Mouse (Mus musculus): ENCODE measurements at regions not wholly inside any gene's neighbourhood (a gene's known extent, or its start where the extent isn't known, plus 50 kb on each side); places are given as distances from the start of the nearest gene placed in this dataset.
A peak's percentile ranks its signal among the peaks of the same experiment; 100 is the strongest.
"Not testable (repeated sequence)": the region's sequence is repeated elsewhere in the genome, so short reads cannot be mapped to it uniquely, and the experiment has no call there.

- DNase-seq (ENCODE audit: low spot score in 2 of 2), result peak in 1 of 2 experiments; percentile 89
Observed at GRCm38 (mm10) chr11:31615107-31615811, 56.4 kb downstream of the Bod1 start.

DNA sequence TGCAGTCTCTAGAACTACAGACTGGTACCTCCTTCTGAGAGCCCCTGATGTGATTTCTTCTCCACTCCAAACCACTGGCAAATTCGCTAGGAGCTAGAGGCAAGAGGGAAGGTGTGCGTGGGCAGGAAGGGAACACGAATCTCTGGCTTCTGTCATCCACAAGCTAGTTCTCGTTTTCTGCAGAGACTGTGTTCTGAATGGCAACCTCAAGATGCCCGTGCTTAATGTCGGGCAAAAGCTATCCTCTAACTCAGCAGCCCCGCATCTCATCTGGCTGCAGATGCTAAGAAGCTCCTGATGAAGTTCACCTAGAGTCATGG, 57.3 kb downstream of the Bod1 start:
- no peak for DNase-seq (ENCODE audit: low spot score in 2 of 2)

DNA sequence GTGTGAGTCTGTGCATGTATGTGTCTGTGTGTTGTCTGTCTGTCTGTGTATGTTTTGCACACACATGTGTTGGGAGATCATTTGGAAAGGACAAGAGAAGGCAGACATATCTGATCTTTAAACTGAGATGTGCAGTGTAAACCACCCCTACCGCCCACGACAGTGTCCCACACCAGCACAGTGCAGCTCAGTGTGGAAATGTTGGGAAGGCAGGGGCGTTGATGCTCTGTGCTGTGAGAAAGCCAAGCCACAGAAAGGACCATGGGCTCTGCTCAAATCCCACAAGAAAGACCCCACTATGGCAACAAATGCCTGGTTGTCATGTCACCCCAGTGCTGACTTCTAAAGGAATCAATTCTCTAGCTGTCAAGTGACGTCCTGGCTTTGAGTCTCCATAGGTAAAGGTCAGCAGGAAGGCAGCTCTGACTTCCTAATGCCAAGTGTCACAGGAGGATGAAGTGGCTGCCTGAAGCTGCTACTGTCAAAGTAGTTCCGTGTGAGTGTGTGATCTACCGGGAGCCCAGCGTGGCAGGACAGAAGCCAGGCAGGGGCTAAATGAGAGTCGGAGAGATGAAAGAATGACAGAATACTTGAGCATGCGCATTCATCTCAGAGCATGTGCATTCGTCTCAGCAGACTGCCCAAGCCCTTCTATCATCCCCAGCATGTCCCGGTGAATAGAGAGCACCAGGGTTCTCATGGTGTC, 57.8 kb downstream of the Bod1 start:
- DNase-seq (ENCODE audit: low spot score in 2 of 2), result no peak

- DNase-seq (ENCODE audit: low spot score in 2 of 2), result no peak
Observed at GRCm38 (mm10) chr11:31608458-31608857, 63.2 kb downstream of the Bod1 start.

GRCm38 (mm10) chr11:31601499-31601898, 70.2 kb downstream of the Bod1 start:
- no peak for DNase-seq (ENCODE audit: low spot score in 2 of 2)

- DNase-seq (ENCODE audit: low spot score in 2 of 2), result no peak
Observed at GRCm38 (mm10) chr11:31593604-31594003, 78.1 kb downstream of the Bod1 start.

GRCm38 (mm10) chr11:31592061-31592460, 79.6 kb downstream of the Bod1 start:
- DNase-seq (ENCODE audit: low spot score in 2 of 2), result no peak

DNA sequence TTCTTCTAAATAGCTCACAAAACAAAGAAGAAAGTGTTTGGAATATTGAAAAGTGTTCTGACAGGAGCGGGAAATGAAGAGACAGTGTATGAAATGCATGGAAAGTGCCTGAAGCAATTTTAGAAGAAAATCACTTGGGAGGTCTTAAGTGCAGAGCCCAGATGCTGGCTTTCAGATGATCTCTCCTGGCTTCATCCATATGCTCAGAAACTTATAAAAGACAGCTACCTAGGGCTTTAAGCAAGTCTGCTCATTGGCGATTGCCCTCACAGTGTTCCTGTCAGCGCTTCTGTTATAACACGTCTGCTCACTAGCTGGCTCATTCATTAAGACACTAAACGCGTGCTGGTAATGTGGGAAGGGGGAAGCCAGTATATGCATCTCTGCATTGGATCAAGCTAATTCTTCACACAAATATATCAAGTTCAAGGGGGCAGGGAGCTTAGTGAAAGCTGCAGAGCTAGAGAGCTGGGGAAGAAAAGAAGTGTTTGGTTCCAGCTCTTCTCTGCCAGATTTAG, 80.6 kb downstream of the Bod1 start:
- no peak for DNase-seq (ENCODE audit: low spot score in 2 of 2)

DNA sequence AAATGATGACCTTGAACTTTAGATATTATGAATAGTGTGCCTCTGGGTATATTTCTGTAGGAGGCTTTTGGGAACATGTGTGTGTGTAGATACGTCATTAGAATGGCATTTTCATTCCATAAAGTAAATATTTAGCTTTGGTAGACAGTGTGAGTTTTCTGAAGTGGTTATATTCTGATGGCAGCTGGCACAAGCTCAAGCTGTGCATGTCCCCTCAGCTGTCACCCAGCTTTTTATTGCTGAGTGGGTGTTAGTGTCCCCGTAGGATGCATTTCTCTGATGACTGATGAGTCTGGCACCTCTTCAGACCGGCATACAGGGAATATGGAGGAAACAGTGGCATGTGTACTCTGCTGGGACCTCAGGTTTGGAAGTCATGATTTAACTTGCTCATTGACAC, 96.7 kb downstream of the Bod1 start:
- peak in 1 of 2 experiments; percentile 38 for DNase-seq (ENCODE audit: low spot score in 2 of 2)

GRCm38 (mm10) chr11:31564742-31565510, 106.8 kb downstream of the Bod1 start:
- peak in 1 of 2 experiments; percentile 10 for DNase-seq (ENCODE audit: low spot score in 2 of 2)

GRCm38 (mm10) chr11:31563826-31564741, 107.6 kb downstream of the Bod1 start:
- no peak for DNase-seq (ENCODE audit: low spot score in 2 of 2)

DNA sequence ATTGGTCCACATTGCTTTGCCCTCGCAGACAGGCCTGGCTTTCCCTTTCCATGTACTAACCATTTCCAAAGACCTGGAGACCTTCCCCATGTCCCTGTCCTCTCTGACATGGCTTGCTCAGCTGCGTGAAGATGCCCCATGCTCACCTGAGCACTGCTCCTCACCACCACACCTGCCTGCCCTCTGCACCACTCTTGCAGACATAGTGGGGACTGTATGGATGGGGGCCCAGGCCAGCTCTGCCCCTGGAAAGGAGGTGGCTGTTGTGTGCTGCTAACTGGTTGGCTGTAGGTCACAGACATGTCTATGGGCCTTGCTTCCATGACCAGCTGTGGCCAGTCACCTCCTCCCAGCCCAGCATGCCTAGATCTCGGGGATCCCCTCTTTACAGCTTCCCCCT, 108.7 kb downstream of the Bod1 start:
- no peak for DNase-seq (ENCODE audit: low spot score in 2 of 2)

DNA sequence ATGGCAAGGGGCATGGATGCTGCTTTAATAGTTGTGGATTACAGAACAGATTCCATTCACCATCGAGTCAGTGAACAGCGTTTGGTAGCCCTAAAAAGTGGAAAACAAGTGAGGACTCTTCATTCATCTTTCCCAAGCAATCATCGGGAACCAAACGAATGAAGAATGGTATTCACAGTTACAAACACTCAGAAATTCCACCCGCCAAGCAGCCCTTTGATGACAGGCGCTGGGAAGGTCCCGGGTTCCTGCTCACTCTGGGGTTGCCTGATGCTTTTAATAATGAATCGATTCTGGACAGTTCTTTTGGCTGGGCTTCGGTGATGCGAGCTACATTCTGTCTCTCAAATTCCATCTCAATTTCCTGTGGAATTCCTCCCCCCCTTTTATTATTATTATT, 110.9 kb downstream of the Bod1 start:
- DNase-seq (ENCODE audit: low spot score in 2 of 2), result no peak

DNA sequence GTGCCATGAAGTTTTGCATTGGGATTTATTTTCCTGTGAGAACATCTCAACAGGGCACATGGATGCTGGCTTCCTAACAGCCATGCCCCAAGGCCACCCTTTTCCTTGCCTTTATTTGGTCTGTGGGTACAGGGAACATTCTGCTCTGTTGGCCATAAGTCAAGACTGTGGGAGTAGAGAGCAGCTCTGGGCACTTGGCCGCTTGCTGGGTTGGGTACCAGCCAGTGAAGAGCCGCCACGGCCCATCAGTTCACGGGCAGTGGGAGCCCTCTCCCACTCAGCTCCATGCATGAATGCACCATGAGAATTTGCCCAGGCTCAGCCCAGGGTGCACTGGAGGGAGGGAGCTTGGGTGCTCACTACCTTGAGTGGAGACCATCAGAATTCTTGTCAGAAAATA, 116.6 kb downstream of the Bod1 start:
- peak in 1 of 2 experiments; percentile 12 for DNase-seq (ENCODE audit: low spot score in 2 of 2)

DNA sequence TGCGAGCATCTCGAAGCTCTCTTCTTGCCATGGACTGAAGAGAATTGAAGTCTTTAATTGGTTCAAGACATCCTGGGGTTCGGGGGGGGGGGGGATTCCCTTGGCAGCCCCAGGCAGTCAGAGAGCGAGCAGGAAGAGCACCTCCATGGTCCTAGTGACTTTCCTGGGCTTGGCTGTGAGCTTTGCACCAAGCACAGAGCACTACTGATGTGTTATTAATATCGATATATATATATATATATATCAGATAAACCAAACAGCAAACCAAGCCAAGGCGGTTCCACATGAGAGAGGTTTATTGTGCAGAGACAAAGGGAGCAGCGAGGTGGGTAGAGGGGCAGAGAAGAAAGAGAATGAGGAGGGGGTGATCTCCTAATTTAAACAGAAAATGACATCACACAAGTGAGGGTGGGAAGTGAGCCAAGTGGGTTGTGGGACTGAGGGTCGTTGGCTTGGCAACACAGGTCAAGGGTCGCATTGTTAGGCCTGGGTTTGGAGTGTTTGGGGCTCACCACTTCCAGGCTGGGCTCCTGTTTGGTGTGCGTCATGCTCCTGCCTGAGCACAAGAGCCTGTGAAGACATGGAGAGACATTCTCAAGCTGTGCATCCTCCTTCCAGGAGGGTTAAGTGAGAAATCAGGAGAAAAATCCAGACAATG, 119.9 kb downstream of the Bod1 start:
- no peak for DNase-seq (ENCODE audit: low spot score in 2 of 2)

GRCm38 (mm10) chr11:31550747-31551613, 120.7 kb downstream of the Bod1 start:
- DNase-seq (ENCODE audit: low spot score in 2 of 2), result no peak

DNA sequence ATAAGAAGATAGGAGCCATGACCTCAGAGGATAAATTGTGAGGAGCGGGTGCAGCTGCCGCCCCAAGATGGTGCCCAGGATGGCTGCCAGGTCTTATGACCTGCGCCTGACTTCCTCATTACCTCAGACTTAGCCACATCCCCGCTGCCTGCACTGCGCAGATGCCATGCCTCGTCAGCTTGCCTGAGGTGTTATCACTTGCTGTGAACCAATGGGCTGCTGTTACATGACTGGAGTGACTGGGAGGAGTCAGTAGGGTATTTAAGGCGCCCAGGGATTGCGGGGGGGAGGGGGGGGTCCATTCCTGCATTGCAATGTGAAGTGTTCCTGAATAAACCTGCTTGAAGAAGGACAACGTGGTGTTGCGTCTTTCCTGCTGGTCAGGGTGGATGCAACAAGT, 126.2 kb downstream of the Bod1 start:
- DNase-seq (ENCODE audit: low spot score in 2 of 2), result not testable (repeated sequence)

DNA sequence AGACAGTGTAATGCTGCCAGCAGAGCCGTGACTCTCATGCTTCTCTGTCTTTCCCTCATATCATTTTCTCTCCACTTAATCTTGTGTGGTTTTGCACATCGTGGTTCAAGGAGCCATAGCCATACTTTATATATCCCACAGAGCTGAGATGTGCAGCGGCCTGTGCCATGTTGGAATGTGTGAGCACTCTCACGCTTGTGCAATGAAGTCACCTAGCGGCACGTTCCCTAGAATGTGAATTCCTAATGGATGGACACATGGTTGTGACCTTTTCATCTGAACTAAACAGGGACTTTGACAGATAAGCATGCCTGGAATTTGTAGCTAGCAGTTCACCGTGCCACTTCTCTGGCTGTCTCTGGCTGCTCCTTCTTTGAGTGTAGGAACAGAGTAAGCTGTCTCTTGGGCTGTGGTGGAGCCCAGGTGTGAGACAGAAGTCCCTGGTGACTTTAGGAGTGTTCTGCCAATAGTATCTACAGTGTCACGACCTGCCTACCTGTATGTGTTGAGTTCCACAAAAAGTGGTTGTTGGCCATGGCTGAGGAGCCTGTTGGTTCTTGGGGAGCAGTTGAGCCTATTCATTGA, 129.0 kb downstream of the Bod1 start:
- DNase-seq (ENCODE audit: low spot score in 2 of 2), result no peak

DNA sequence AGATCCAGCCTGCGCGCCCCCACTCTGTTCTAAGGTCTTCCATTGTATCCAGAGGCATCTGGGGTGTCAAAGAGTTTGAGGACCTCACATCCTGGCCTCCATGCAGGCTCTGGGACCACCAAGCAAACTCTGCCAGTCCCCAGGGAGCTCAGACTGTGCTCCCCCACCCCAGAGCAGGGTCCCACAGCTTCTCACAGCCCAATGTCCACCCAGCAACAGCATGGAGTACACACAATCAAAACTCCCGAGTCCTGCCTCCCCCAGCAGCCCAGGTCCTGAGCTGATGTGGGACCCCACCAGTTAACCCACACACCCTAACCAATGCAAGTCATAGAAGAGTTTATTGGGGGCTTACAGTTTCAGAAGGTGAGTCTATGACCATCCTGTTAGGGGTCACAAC, 130.3 kb downstream of the Bod1 start:
- no peak for DNase-seq (ENCODE audit: low spot score in 2 of 2)
